Mouse (Mus musculus) lung, embryonic 15.5 days (tissue): ENCODE data around the gene Metap1d. TPM values are rescaled to one million over a fixed set of nuclear protein-coding genes. Genes with fewer than 3 reads are reported as not detected.
A peak's percentile ranks its signal among the peaks of the same experiment; 100 is the strongest.

Experiments used
- ATAC-seq: fragments of 200-750 bp; cut with Nextera tagmentation; 2 replicates; pipeline ENCODE4 v1.8.0; 2017; ENCODE audit warnings: moderate number of reproducible peaks, borderline replicate concordance; ENCODE audit not compliant: low FRiP score, low TSS enrichment; ENCODE audit errors: extremely low read depth
- H3K27ac ChIP-seq: fragments of 300-500 bp; sonication (generic); 2 replicates; pipeline ENCODE4 v1.5.1; 2015; ENCODE audit warnings: moderate library complexity, mild to moderate bottlenecking, inconsistent platforms
- H3K27me3 ChIP-seq: fragments of 300-500 bp; sonication (generic); 2 replicates; pipeline ENCODE4 v1.6.1; 2015; ENCODE audit warnings: inconsistent platforms
- H3K36me3 ChIP-seq: fragments of 300-500 bp; sonication (generic); 2 replicates; pipeline ENCODE4 v1.6.1; 2015; ENCODE audit warnings: inconsistent platforms
- H3K4me1 ChIP-seq: fragments of 300-500 bp; sonication (generic); 2 replicates; pipeline ENCODE4 v1.6.1; 2015; ENCODE audit warnings: inconsistent platforms
- H3K4me2 ChIP-seq: fragments of 300-500 bp; sonication (generic); 2 replicates; pipeline ENCODE4 v1.6.1; 2015; ENCODE audit warnings: inconsistent platforms, mild to moderate bottlenecking, moderate library complexity
- H3K4me3 ChIP-seq: fragments of 300-500 bp; sonication (generic); 2 replicates; pipeline ENCODE4 v1.5.1; 2015; ENCODE audit warnings: mild to moderate bottlenecking, inconsistent platforms
- H3K9ac ChIP-seq: fragments of 300-500 bp; sonication (generic); 2 replicates; pipeline ENCODE4 v1.6.1; 2015; ENCODE audit warnings: inconsistent platforms
- H3K9me3 ChIP-seq: fragments of 300-500 bp; sonication (generic); 2 replicates; pipeline ENCODE4 v1.6.1; 2016; ENCODE audit warnings: inconsistent platforms
- WGBS: fragments of 180-500 bp; shearing (Covaris S2); methylation state at CpG from one replicate; pipeline ENCODE4 v1.1.7; 2015; 5-methylcytosine and 5-hydroxymethylcytosine counted together
- polyA plus RNA-seq: library from polyadenylated mRNA; unstranded; fragments of >200 nt; fragmentation: Nextera tagmentation; extraction: Ambion mirVana; gene quantifications from 2 replicates; pipeline ENCODE4 v1.2.1, GENCODE M21; 2015

Gene Metap1d
- polyA plus RNA-seq, 1 experiment from 2014 or later, result 33.1 TPM

DNA sequence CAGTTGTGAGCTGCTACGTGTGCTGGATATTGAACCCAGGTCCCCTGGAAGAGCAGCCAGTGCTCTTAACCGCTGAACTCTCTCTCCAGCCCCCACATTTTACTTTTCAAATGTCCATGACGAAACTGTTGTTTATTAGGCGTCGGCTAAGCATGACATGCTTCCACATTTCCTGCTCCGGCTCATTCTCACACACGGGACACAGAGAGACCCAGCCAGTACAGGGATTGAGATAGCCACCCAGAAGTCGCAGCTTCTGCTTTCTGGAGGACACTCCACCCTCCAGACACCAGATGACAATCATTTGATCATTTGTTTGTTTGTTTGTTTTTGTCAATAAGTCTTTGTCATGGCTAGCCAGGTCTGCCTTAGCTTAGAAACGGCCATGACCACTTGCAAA lies 51.8 kb downstream of the Metap1d start:
- H3K4me1 ChIP-seq, result no peaks in the 10 kb centered on the region
- no peak for ATAC-seq
- 40% methylated on average over 9 of the region's 9 CpGs for WGBS
- H3K9me3 ChIP-seq, result no peaks in the 10 kb centered on the region
- H3K4me3 ChIP-seq, result no peak overlapping the region
- no peak overlapping the region for H3K27ac ChIP-seq
- no peak overlapping the region for H3K9ac ChIP-seq
- H3K4me2 ChIP-seq, result no peak overlapping the region
- H3K36me3 ChIP-seq, result no peaks in the 10 kb centered on the region
- H3K27me3 ChIP-seq, result no peaks in the 10 kb centered on the region

DNA sequence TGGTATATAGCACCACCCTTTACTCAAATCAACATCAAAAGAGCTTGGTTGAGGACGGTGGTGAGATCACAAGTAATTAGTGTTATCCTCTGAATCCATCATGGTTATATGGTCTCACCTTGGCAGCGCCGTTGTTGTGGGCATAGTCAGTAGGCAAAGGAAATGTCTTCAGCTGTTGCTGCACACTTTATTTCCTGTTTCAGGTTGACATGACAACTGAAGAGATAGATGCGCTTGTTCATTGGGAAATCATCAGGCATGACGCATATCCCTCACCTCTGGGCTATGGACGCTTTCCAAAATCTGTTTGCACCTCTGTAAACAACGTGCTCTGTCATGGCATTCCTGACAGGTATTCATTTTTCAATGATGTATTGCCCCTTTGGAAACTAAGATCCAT lies 58.1 kb downstream of the Metap1d start:
- Histone ChIP-seq H3K9me3 (no peaks in the 10 kb centered on the region), H3K27me3 (no peaks in the 10 kb centered on the region), H3K36me3 (no peaks in the 10 kb centered on the region), H3K4me1 (no peaks in the 10 kb centered on the region), H3K4me2 (no peak overlapping the region), H3K9ac (no peak overlapping the region), H3K27ac (no peak overlapping the region), H3K4me3 (no peak overlapping the region)
- ATAC-seq, result no peak
- WGBS, result 84% methylated on average over 7 of the region's 7 CpGs

DNA sequence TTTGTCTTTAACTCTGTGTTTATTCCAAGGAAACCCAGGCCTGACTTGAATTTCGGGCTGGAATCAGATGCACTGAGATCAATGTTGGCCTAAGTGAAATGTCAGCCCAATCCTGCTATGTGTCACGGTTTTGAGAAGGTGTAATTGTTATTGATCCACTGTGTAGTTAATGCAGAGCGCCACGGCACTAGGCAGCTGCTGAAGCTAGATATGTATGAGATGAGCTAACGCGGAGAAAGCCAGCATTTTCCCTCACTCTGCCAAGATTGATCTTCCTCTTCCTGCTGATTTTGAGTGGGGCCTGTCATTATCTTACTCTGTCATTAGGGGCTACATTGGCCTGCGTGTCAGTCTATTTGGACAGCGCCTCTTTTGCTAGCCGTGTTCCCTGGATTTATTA lies 59.2 kb downstream of the Metap1d start:
- no peak overlapping the region for H3K4me2 ChIP-seq
- H3K9ac ChIP-seq, result no peak overlapping the region
- H3K4me3 ChIP-seq, result no peak overlapping the region
- H3K27me3 ChIP-seq, result no peaks in the 10 kb centered on the region
- no peaks in the 10 kb centered on the region for H3K36me3 ChIP-seq
- H3K4me1 ChIP-seq, result no peaks in the 10 kb centered on the region
- ATAC-seq, result no peak
- no peaks in the 10 kb centered on the region for H3K9me3 ChIP-seq
- WGBS, result 74% methylated on average over 9 of the region's 9 CpGs
- no peak overlapping the region for H3K27ac ChIP-seq

DNA sequence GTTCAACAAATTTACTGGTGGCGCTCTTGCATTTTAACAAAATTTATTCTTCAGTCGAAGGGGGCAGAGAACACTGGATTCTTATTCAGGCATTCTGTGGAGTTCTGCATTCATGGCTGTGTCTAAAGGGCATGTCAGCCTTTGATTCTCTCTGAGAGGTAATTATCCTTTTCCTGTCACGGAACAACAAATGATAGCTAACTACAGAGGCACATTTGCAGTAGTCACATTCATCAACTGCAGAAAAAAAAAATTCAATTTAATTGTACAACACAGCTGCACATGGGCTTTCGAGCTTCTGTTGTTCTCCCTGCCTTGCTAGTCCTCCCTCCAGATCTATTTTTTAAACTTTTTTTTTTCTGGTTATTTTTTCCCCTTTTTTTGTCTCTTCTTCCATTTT lies 63.9 kb downstream of the Metap1d start:
- no peak overlapping the region for H3K4me3 ChIP-seq
- H3K27me3 ChIP-seq, result peaks cover 11% of the 10 kb centered on the region
- H3K27ac ChIP-seq, result no peak overlapping the region
- no peak overlapping the region for H3K9ac ChIP-seq
- no peak overlapping the region for H3K4me2 ChIP-seq
- no peaks in the 10 kb centered on the region for H3K9me3 ChIP-seq
- no peaks in the 10 kb centered on the region for H3K4me1 ChIP-seq
- 72% methylated on average over 4 of the region's 4 CpGs for WGBS
- ATAC-seq, result no peak
- no peaks in the 10 kb centered on the region for H3K36me3 ChIP-seq

DNA sequence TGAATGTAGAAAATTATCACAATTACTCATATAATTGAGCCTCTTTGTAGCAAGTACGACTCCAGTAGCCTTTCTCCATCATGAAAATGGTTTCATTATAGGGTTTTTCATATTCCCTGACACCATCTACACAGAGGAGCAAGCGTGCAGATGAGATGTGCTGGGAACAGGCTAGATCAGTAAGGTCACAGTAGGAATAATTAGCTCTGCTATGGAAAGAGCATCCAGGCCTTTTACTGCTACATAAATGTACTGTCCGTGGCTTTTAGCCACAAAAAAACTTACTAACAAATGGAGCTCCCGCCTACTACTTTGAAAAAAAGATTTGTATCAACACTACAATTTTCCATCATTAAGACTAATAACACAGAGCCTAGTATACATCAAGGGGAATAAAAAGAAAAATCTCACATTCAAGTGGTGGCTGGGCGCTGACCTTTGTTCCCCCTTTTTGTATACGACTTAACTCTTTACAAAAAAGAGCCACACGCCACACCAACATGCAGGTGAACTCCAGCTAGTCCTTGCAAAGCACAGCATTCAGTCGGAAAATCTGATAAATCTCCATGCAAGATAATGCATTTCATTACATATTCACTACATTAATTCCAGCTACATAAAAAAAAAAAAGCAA lies 64.5 kb downstream of the Metap1d start:
- no peak overlapping the region for H3K9ac ChIP-seq
- peaks cover 17% of the 10 kb centered on the region for H3K27me3 ChIP-seq
- no peak overlapping the region for H3K4me2 ChIP-seq
- no peak overlapping the region for H3K27ac ChIP-seq
- no peaks in the 10 kb centered on the region for H3K4me1 ChIP-seq
- no peaks in the 10 kb centered on the region for H3K36me3 ChIP-seq
- 83% methylated on average over 8 of the region's 8 CpGs for WGBS
- ATAC-seq, result no peak
- H3K4me3 ChIP-seq, result no peak overlapping the region
- H3K9me3 ChIP-seq, result no peaks in the 10 kb centered on the region

DNA sequence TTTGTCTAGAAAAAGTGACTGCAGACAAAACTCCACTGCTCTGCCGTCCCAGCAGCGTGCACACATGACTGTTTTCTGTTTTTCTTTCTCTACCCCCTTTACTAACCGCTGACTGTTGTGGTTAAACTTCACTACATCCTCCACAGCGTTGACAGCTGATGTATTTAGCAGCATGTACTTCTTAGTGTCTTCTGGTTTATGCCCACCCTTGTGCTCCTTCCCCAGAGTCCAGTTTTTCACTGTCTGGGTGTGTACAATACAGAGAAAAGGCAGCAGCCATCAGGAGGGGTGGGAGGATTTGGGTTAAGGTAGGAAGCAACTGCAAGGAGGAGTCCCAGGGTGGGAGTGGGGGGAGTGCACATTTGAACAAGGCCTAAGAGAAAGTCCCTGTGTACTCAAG lies 69.8 kb downstream of the Metap1d start:
- H3K4me1 ChIP-seq, result no peaks in the 10 kb centered on the region
- H3K36me3 ChIP-seq, result no peaks in the 10 kb centered on the region
- H3K27me3 ChIP-seq, result peaks cover 69% of the 10 kb centered on the region
- no peak overlapping the region for H3K4me2 ChIP-seq
- H3K27ac ChIP-seq, result no peak overlapping the region
- H3K4me3 ChIP-seq, result no peak overlapping the region
- 32% methylated on average over 4 of the region's 4 CpGs for WGBS
- no peaks in the 10 kb centered on the region for H3K9me3 ChIP-seq
- no peak for ATAC-seq
- H3K9ac ChIP-seq, result no peak overlapping the region

DNA sequence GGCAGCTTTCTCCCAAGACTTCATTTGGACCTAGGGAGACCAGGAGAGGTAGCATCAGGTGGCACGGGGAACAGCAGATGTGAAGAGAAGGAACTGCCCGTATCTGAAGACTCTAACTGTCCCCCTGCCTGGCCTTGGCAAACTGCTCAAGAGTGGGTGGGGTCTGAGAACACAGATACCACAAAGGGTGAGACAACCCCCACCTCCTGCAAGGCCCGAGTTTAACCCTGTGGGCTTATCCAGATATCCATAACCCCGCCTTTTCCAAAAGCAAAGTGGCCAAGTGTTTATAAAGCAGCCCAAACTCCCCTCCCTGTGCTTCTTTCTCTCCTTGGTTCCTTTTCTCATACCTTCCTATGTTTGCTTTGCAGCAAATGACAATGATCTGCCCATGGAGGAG lies 70.4 kb downstream of the Metap1d start:
- WGBS, result 33% methylated on average over 4 of the region's 4 CpGs
- Histone ChIP-seq H3K4me3 (no peak overlapping the region), H3K27ac (no peak overlapping the region), H3K36me3 (no peaks in the 10 kb centered on the region), H3K9ac (no peak overlapping the region), H3K9me3 (no peaks in the 10 kb centered on the region), H3K4me1 (peaks cover 1% of the 10 kb centered on the region; the same call in 1 of the 2 replicates), H3K27me3 (peaks cover 75% of the 10 kb centered on the region), H3K4me2 (no peak overlapping the region)
- ATAC-seq, result no peak

DNA sequence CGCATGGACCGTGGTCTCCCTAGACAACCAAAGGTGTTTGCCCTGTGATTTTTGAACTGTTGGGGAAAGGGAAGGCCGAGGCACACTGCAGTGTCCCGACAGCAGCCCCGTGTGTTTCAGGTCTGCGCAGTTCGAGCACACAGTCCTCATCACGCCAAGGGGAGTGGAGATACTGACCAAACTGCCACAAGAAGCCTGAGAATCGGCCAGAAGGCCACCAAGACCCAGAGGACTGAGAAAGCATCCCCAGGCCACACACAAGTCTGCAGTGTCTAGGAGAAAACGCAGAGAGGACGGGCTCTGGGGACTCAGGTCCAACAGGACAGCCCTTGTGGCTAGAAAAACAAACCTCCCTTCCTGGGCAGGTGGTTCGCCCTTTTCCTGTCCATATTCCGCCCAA lies 71.7 kb downstream of the Metap1d start:
- H3K4me1 ChIP-seq, result peaks cover 14% of the 10 kb centered on the region
- H3K27me3 ChIP-seq, result peaks cover 88% of the 10 kb centered on the region
- ATAC-seq, result no peak
- H3K4me2 ChIP-seq, result no peak overlapping the region
- no peaks in the 10 kb centered on the region for H3K36me3 ChIP-seq
- no peak overlapping the region for H3K9ac ChIP-seq
- no peak overlapping the region for H3K27ac ChIP-seq
- no peak overlapping the region for H3K4me3 ChIP-seq
- WGBS, result 20% methylated on average over 13 of the region's 13 CpGs
- no peaks in the 10 kb centered on the region for H3K9me3 ChIP-seq

DNA sequence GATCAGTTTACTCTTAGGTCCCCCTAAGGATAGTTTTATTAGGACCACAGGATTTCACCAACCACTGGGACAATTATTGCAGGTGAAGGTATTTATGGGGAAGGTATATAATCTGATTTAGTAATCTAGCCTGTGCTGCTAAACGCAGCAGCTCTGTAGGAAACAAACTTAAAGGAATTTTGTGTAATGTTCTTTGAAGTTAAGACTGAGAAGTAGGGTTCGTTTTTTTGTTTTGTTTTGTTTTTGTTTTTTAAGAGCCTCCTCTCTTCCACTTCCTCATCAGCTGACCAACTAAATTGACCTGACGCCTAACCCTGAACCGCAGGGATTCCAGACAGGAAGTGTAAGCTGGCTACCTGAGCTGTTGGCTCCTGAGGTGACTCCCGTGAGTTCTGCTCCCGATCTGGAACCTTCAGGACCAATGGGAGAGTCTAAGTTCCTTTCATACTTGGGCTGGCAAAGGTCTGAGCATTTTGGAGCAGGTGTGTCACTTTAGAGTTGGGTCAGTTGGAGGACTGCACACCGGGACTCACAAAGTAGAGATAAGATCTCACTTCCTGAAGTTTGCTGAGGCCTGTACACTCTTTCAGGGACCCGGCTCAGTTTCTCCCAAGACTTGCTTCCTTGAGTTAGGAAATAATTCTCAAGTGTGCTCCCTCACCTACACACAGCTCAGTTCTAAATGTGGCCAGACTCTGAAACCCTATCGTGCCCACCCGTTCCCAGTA lies 73.7 kb downstream of the Metap1d start:
- no peaks in the 10 kb centered on the region for H3K36me3 ChIP-seq
- no peak overlapping the region for H3K9ac ChIP-seq
- H3K27ac ChIP-seq, result no peak overlapping the region
- no peak for ATAC-seq
- H3K9me3 ChIP-seq, result no peaks in the 10 kb centered on the region
- no peak overlapping the region for H3K4me2 ChIP-seq
- WGBS, result 4% methylated on average over 10 of the region's 10 CpGs
- peaks cover 97% of the 10 kb centered on the region for H3K27me3 ChIP-seq
- H3K4me1 ChIP-seq, result peaks cover 18% of the 10 kb centered on the region
- no peak overlapping the region for H3K4me3 ChIP-seq

DNA sequence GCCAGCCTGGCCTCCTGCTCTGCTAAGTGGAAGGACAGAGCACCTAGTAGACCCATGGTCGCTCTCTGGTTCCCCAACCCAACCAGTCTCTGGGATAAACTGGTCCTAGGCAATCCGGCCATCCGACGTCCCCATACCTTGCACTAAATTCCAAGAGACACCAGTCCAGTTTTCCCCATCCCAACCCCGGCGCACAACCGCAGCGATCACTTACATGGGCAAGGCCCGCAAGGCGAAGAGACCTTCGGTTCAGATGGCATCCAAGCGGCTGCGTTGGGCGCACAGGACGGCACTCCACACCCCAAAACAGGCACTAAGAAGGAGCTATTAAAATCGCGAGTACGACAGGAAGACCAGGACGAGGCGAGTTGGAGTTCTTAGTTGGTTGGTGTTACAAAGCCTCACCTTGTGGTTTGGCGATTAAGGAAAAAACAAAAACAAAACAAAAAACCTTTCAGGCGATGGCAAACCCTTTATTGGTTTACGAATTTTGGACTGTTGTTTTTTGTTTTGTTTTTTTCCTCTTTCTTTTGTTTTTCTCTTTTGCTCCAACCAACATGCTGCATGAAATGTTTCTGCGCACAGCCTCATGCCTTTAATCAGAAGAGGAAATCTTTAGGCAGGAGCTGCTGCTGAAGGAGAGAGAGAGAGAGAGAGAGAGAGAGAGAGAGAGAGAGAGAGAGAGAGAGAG lies 74.4 kb downstream of the Metap1d start:
- no peak overlapping the region for H3K27ac ChIP-seq
- no peak for ATAC-seq
- H3K4me3 ChIP-seq, result no peak overlapping the region
- peaks cover 99% of the 10 kb centered on the region for H3K27me3 ChIP-seq
- WGBS, result 2% methylated on average over 24 of the region's 24 CpGs
- H3K4me2 ChIP-seq, result no peak overlapping the region
- H3K36me3 ChIP-seq, result no peaks in the 10 kb centered on the region
- H3K4me1 ChIP-seq, result peaks cover 21% of the 10 kb centered on the region
- H3K9me3 ChIP-seq, result no peaks in the 10 kb centered on the region
- H3K9ac ChIP-seq, result no peak overlapping the region

DNA sequence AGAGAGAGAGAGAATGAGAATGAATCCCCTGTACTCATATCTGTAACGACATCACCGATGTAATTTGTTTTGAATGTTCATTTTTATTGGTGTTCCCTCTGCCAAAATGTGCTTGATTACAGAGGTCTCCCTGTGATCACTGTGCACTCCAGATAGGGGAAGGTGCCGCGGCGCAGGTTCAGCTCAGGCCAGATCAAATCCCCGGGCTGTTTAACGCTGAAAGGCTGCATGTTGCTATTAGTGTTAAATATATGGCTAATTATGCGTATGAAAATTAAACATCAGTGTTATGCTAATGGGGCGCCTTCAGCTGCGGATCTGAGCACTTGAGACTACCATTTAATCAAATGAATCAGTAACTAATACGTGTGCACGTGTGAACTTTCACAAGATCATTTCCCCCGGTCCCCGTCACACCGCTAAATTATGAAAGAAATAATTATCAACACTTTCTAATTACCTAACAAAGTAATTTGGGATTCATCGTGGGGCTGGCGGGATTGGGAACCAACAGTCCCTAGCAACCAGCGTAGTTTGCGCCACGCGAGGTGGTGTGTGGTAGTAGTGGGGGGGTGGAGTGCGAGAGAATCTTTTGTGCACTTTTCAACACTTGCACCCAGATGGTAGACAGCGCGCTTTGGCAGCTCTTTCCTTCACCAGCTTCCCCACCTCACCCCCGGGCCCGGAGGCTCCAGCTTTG lies 75.1 kb downstream of the Metap1d start, which contains the start of gene Dlx1:
TSS of gene Dlx1 (plus strand) at position 100 of the 700 bp plus-strand sequence.
- 2% methylated on average over 26 of the region's 26 CpGs for WGBS
- no peaks in the 10 kb centered on the region for H3K36me3 ChIP-seq
- H3K27ac ChIP-seq, result no peak within 1 kb of the TSS
- no peak for ATAC-seq
- no peaks in the 10 kb centered on the region for H3K9me3 ChIP-seq
- H3K4me1 ChIP-seq, result peaks cover 24% of the 10 kb centered on the region
- peak within 1 kb of the TSS; percentile 91 for H3K4me2 ChIP-seq
- H3K9ac ChIP-seq, result no peak within 1 kb of the TSS
- peaks cover 99% of the 10 kb centered on the region for H3K27me3 ChIP-seq
- H3K4me3 ChIP-seq, result peak within 1 kb of the TSS; percentile 47
